ENCODE assay signal across 11 mouse cellular contexts in genomic region chr13:43131741-43132191, GRCm38 (mm10). TPM values are rescaled to one million over a fixed set of nuclear protein-coding genes. Genes with fewer than 3 reads are reported as not detected.
DNase-seq lines count a peak whose midpoint lies in the region; ATAC-seq lines count a peak whose summit lies in the region.
"Had no signal": no experiment of that assay in that cellular context is flagged by ENCODE, and none has a peak within 500 bp of the region (broad histone marks: within the 10 kb centered on the region; RNA-seq: fewer than 3 reads in every experiment).

No protein-coding gene starts in this region.

- H3K27ac ChIP-seq in heart, embryonic 14.5 days (replicated peaks in 1 of 2; ENCODE audit: control insufficient read depth in 1 of 2, insufficient read depth in 1 of 2, low read depth in 2 of 2, low read length in 2 of 2): peak overlapping the region; percentile 93 to 98
- H3K27ac ChIP-seq in midbrain, embryonic 16.5 days (ENCODE audit: low read length): no peak overlapping the region
- H3K27ac ChIP-seq: liver, embryonic 13.5 days had no signal

- ATAC-seq in heart, embryonic 14.5 days (ENCODE audit: insufficient number of reproducible peaks, insufficient read depth, low FRiP score, low read depth): peak; percentile 61
- ATAC-seq in midbrain, embryonic 16.5 days: no peak
- ATAC-seq: activated CD4-positive, CD25-positive, alpha-beta regulatory T cell, adult 4 months had no signal

- no peaks in the 10 kb centered on the region for H3K36me3 ChIP-seq in heart, embryonic 14.5 days (ENCODE audit: control insufficient read depth, insufficient read depth, low read length)
- peaks cover 30% of the 10 kb centered on the region for H3K36me3 ChIP-seq in midbrain, embryonic 16.5 days (ENCODE audit: control insufficient read depth, insufficient read depth, low read length)
- H3K36me3 ChIP-seq: liver, embryonic 13.5 days had no signal

- 3% methylated on average over 10 of the region's 10 CpGs for WGBS in heart, embryonic 14.5 days
- WGBS in midbrain, embryonic 16.5 days: 76% methylated on average over 10 of the region's 10 CpGs

- H3K4me3 ChIP-seq in heart, embryonic 14.5 days (ENCODE audit: control insufficient read depth in 1 of 2, insufficient read depth in 1 of 2, low read depth in 1 of 2, low read length in 2 of 2): no peak overlapping the region
- no peak overlapping the region for H3K4me3 ChIP-seq in midbrain, embryonic 16.5 days (ENCODE audit: low read depth, low read length)
- H3K4me3 ChIP-seq: liver, embryonic 13.5 days had no signal

- peak overlapping the region; percentile 59 for H3K9ac ChIP-seq in heart, embryonic 14.5 days (ENCODE audit: low read length)
- H3K9ac ChIP-seq in midbrain, embryonic 16.5 days (ENCODE audit: low read depth, low read length): no peak overlapping the region
- H3K9ac ChIP-seq: liver, embryonic 13.5 days had no signal

- no peaks in the 10 kb centered on the region for H3K27me3 ChIP-seq in heart, embryonic 14.5 days (ENCODE audit: control insufficient read depth, insufficient read depth, low read length)
- H3K27me3 ChIP-seq in midbrain, embryonic 16.5 days (ENCODE audit: control insufficient read depth, insufficient read depth, low read depth, low read length): no peaks in the 10 kb centered on the region
- H3K27me3 ChIP-seq: liver, embryonic 13.5 days had no signal

- peak overlapping the region; percentile 30 for H3K4me2 ChIP-seq in heart, embryonic 14.5 days (ENCODE audit: low read length)
- H3K4me2 ChIP-seq in midbrain, embryonic 16.5 days (ENCODE audit: low read length): no peak overlapping the region
- H3K4me2 ChIP-seq: liver, embryonic 13.5 days had no signal

- H3K9me3 ChIP-seq in heart, embryonic 14.5 days (ENCODE audit: control insufficient read depth, low read length): no peaks in the 10 kb centered on the region
- no peaks in the 10 kb centered on the region for H3K9me3 ChIP-seq in midbrain, embryonic 16.5 days (replicated peaks; ENCODE audit: control insufficient read depth, low read length, poor library complexity, severe bottlenecking)
- H3K9me3 ChIP-seq: liver, embryonic 13.5 days had no signal

- H3K4me1 ChIP-seq in heart, embryonic 14.5 days (ENCODE audit: control insufficient read depth in 2 of 2, insufficient read depth in 2 of 2, low read length in 2 of 2): peaks cover 42 to 44% of the 10 kb centered on the region in 2 experiments
- H3K4me1 ChIP-seq in midbrain, embryonic 16.5 days (ENCODE audit: control insufficient read depth, insufficient read depth, low read length): no peaks in the 10 kb centered on the region
- H3K4me1 ChIP-seq: liver, embryonic 13.5 days had no signal

- peak; percentile 22 to 25 for DNase-seq in cerebellum, postnatal 25 days
- DNase-seq in cerebellum, adult 8-10 months: no peak
- peak; percentile 36 for DNase-seq in Muller cell, postnatal 12 days (ENCODE audit: inconsistent ontology term)
- DNase-seq in kidney, postnatal 14 days: peak; percentile 66
- no peak for DNase-seq in retina, postnatal 1 day
- no peak for DNase-seq in layer of hippocampus, adult 11-12 months (ENCODE audit: low spot score)
- DNase-seq: liver, embryonic 13.5 days; thymus, postnatal 14 days had no signal

RNA-seq across cellular contexts. Expression of gene Tbc1d7, which starts 39.5 kb away (rescaled TPM):
- 70.5 and 78.1 TPM in 2 replicates for polyA plus RNA-seq in heart, embryonic 14.5 days (2014; fragmentation: Nextera tagmentation; extraction: Ambion mirVana)
- 84.0 and 91.8 TPM in 2 replicates for polyA plus RNA-seq in midbrain, embryonic 16.5 days (2015; fragmentation: Nextera tagmentation; extraction: Ambion mirVana)

Comparison
In these comparisons a context has a peak if more than half of its experiments do, and no peak if none do; other contexts are left out.
1. DNase-seq: peak in cerebellum, postnatal 25 days (2 of 2), Muller cell, postnatal 12 days (single experiment) and kidney, postnatal 14 days (single experiment); none in cerebellum, adult 8-10 months (single experiment), retina, postnatal 1 day (single experiment) and layer of hippocampus, adult 11-12 months (single experiment).